Mouse (Mus musculus) kidney, postnatal 14 days (tissue): Measurements from ENCODE around the gene Adad2.

ENCODE experiments used
- DNase-seq: peaks from one replicate; pipeline ENCODE4 v3.0.0; 2022; ENCODE audit warnings: mixed read lengths

Adad2 gene

DNA sequence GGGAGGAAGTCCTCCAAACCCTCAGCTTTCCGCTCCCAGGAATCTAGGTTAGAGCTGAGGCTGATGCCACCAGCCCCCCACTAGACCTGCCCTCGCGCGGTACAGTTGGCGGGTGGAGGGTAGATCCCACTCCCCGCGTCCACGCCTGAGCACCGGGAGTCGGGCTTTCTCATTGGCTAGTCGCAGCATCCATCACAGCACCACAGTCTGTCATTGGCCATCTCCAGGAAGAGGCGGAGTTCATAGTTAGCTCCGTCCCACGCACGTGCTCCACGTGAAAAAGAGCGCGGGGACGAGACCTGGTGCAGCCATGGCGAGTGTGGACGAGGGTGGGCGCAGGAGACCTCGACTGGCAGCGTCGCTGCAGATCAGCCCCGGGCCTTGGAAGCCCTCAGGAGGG is at the start of gene Adad2:
TSS of gene Adad2 (plus strand) at position 277 of the 400 bp plus-strand sequence.
- DNase-seq, result no peak

- no peak for DNase-seq
Observed at GRCm38 (mm10) chr8:119563849-119564251, 48.7 kb upstream of the Adad2 start.

- DNase-seq, result no peak
Observed at GRCm38 (mm10) chr8:119566367-119566766, 46.2 kb upstream of the Adad2 start.

DNA sequence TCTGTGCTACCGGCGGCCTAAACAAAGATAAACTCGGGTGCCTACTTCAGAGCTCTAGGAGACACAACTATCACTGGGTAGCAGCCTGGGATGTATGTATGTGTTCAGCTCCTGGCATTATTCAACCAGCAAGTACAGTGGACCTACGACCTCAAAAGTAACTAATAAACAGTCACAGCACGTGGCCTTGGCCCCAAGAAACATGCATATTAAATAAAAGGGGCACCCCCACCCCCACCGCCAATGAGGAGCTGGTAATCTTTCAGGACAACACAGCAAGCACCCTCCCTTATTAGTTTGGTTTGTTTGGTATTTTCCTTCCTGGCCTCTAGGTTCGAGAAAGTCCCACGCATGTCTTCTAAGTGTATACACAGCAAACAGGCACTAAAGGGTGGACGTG is 44.3 kb upstream of the Adad2 start:
- peak; percentile 23 for DNase-seq

DNA sequence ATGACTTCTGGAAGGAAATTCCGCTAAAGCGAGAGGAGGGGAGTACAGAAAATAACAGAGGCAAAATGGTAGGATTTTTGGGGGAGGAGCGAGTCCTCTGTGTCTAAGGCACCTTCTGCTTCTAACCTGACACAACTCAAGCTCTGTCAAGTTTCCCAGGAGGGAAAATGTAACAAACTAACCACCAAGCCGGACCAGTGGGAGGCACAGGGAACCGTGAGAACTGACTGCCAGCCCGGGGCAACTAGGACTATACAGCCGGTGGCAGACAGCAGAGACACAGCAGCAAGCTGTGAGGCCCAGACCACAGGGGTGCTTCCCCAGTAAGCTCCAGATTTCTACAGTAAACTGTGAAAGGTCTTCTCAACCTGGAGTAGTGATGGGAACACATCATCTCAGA is 43.6 kb upstream of the Adad2 start:
- DNase-seq, result no peak

GRCm38 (mm10) chr8:119569881-119570280 is 42.7 kb upstream of the Adad2 start:
- no peak for DNase-seq

DNA sequence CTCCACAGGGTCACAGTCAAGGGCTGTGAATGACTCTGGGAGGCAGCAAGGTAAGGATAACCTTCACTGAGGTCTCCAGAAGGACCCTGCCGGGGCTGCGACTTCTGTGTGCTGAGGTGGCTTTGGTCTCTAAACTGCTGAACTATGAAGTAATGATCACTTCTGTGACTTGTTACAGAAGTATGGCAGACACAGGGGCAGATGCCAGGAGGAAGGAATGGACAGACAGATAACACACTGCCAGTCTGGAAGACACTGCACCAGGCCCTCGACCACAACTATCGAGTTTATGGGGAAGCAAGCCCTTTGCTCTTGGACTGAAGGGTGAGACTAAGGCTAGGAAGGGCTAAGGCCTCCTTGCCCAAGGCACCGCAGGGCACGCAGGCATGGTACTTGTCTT is 41.4 kb upstream of the Adad2 start:
- no peak for DNase-seq

DNA sequence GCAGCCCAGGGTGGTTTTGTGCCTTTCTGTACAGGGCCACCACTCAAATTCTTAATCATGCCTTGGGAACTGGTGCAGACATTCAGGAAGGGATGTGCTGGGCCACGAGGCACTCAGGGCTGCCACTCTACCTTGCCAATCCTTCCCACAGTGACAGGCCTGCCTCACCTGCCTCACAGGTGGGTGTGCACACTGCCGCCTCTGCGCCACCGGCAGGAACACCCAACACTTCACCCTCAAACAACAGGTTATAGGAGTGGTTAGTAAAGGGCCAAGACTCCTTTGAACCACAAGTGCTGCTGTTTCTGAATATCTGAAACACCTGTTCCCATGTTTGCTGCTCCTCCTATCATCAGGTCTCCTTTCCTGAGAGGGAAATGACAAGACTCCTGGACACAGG is 40.1 kb upstream of the Adad2 start:
- no peak for DNase-seq

DNA sequence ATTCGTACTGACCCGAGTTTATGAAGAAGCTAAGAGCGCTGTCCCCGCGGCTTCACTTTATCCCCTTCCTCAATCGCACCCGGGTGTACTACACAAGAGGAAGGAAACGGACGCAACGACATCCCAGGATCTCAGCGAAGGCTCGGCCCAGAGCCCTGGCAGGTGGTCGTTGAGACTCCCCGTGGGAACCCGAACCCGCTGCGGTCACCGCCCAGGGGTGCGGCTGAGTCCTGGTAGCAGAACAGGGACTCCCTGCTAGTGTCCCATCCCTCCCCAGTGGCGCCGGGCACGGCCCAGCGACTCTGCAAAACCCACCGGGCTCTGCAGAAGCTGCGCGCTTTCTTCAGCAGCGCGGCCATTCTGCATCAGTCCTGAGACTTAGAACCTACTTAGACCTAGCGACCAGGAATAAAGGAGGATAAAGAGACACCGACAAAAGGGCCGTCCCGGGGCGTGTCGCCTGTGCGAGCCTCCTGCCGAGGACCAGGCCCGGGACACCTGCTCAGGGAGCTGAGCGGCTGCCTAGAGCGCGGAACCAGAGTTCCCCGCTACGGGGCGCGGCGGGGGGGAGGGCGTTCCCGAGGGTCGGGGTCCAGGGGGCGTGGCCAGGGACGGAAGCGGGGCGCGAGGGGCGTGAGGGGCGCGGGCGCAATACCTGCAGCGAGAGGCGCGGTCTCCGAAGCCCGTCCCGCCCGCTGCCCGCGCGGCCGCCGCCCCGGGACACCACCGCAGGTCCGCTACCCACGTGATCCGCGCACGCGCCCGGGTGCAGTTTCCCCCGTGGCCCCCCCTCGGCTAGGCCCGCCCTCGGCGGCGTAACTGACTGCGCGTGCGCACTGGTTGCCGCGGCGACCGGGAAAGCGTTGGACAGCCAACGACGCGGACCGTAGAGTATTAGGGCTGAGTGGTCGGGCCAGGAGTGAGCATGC is 37.8 kb upstream of the Adad2 start, which contains the start of the genes Hsdl1 and Dnaaf1:
TSS of gene Hsdl1 (minus strand) at position 747 of the 929 bp plus-strand sequence.
TSS of gene Dnaaf1 (plus strand) at position 799 of the 929 bp plus-strand sequence.
- peak; percentile 98 for DNase-seq

DNA sequence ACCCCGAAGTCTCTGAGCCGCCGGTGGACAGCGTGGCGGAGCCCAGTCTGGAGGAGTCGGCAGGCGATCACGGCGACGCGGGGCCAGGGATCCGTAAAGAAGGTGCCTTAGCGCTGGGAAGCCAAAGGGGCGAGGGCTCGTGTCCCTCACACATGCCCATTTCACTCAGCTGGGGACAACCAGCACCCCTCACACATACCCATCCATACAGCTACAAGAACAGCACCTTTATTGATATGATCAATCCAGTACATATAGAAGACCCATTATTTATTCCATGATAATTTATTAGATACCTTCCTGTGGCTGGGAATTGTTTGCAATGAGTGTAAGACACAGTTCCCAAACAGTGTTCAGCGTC is 37.2 kb upstream of the Adad2 start:
- no peak for DNase-seq

GRCm38 (mm10) chr8:119579096-119579495 is 33.5 kb upstream of the Adad2 start:
- no peak for DNase-seq

- DNase-seq, result no peak
Observed at GRCm38 (mm10) chr8:119580441-119581161, 31.9 kb upstream of the Adad2 start.

DNA sequence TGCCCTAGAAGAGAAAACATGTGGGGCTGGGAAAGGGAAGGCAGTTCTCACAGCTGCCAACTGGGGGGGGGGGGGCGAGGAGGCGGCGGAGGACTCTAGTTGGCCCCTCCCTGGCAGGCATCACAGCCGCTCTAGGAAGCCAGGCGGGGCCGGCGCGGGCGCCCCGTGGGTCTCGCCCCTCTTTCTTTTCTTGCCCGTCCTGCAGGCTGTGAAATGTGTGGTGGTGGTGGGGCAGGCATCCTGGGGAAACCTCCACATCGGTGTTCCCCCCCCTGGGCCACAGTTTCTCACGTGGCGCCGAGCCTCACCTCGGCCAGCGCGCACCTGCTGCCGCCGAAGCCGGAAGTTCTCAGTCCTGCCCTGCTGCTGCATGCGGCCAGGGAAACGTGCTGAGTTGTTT is 26.6 kb upstream of the Adad2 start:
- DNase-seq, result no peak

GRCm38 (mm10) chr8:119588321-119588720 is 24.2 kb upstream of the Adad2 start:
- no peak for DNase-seq

- no peak for DNase-seq
Observed at GRCm38 (mm10) chr8:119588844-119589243, 23.7 kb upstream of the Adad2 start.

DNA sequence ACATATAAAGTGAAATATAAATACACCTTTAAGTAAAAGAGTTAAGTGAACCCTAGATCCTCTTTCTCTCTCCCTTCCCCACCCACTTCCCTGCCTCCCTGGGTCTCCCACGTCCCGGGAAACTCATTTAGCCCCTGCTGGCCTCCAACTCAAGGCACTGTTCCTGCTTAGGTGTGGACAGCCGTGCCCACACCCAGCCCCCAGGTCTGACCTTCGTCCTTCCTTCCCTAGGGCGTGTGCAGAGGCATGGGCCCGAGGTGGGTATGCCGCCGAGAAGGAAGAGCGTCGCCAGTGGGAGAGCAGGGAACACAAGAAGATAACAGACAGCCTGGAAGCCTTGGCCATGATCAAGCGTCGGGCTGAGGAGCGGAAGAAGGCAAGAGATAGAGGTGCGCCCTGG is 22.2 kb upstream of the Adad2 start:
- DNase-seq, result peak; percentile 21

- peak; percentile 43 for DNase-seq
Observed at GRCm38 (mm10) chr8:119591456-119591855, 21.1 kb upstream of the Adad2 start.

DNA sequence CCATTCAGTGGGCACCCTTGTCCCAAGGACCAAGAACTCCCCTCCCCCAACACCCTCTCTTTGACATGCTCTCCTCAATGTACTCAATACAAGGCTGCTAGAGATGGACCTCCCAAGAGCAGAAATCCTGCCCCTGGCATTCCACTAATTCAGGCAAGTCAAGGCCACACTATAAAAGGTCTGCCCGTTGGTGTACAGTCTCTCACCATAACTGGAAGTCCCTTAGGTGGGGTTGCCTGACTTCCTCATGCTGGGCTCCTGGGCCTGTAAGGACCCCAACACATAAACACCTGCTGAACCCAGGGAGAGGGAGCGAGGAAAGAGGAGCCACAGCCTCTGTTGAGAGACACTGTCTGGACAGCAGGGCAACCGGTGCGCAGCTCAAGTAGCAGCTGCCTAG is 8.8 kb upstream of the Adad2 start:
- DNase-seq, result no peak

- DNase-seq, result no peak
Observed at GRCm38 (mm10) chr8:119604398-119604803, 8.1 kb upstream of the Adad2 start.

DNA sequence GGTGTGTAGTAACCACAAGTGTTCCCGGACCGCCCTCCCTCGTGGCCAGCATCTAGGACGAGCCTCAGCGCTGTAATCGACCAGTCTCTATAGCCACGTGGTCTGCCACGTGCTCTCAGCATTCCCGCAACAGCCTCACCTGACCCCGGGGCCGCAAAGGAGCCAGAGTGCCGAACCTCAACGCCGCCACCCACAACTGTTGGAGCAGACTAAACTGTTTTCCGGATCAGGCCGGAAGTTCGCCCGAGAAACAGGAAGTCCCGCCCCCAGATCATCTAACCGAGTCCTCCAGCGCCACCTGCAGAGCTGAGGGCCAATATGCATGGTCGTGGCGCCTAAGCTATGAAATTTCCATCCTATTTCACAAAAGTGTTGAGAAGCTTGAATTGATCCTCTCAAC is 7.6 kb upstream of the Adad2 start, which contains the start of gene Taf1c:
TSS of gene Taf1c (minus strand) at position 227 of the 400 bp plus-strand sequence.
- DNase-seq, result peak; percentile 94

GRCm38 (mm10) chr8:119606224-119606623 is 6.3 kb upstream of the Adad2 start:
- DNase-seq, result peak; percentile 26

DNA sequence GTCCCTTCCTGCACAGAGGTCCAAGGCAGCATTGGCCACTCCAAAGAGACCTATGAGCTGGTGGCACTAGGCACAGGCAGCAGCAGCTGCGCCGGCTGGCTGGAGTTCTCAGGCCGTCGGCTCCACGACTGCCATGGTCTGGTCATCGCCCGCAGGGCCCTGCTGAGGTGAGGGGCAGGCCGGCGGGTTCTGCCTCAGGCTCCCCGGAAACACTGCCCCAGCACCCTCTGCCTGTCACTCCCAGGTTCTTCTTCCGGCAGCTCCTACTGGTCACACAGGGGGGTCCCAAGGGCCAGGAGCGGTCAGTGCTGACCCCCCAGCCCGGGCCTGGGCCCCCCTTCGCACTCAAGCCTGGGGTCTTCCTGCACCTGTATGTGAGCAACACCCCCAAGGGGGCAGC is 2.5 kb downstream of the Adad2 start:
- DNase-seq, result no peak

DNA sequence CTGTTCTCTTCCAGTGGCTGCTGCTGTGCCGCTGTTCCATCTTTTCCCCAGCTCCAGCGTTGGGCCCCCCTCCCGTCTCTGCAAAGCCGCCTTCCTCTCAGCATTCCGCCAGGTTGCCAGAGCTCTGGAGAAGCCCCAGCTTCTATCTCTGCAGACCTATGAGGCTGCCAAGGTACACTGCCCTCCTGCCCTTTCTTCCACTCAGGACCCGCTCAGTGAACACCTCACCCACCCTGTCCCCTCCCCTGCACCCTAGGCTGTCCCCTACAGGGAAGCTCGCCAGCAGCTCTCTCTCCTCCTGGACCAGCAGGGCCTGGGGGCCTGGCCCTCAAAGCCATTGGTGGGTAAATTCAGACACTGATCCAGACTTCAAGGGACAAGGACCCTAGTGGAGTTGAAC is 3.8 kb downstream of the Adad2 start:
- DNase-seq, result no peak

DNA sequence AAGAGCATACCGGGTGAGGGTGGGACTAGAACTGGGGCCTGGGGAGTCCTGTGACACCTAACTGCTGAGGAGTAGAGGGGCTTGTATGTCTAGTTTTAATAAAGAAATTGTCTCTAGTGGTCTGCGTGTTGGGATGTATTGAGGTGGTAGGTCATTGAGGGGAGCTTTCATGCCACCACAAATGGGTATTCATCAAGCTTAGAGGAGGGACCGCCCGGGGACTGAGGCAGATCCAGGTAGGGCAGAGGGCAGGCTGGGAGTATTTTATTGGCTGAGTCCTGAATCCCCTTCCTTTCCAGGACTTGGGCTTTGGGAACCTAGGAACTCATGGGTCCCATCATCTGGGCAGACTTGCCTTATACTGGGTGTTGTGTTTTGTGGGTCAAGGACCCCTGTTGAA is 4.3 kb downstream of the Adad2 start:
- DNase-seq, result no peak
